Mouse (Mus musculus) yolk sac, embryonic 10.5 days (tissue): Measurements from ENCODE around the gene Gimap5.

ENCODE experiments used
- DNase-seq: peaks from one replicate; pipeline ENCODE4 v3.0.0-alpha.2; 2017; ENCODE audit warnings: low spot score

The Gimap5 gene

DNA sequence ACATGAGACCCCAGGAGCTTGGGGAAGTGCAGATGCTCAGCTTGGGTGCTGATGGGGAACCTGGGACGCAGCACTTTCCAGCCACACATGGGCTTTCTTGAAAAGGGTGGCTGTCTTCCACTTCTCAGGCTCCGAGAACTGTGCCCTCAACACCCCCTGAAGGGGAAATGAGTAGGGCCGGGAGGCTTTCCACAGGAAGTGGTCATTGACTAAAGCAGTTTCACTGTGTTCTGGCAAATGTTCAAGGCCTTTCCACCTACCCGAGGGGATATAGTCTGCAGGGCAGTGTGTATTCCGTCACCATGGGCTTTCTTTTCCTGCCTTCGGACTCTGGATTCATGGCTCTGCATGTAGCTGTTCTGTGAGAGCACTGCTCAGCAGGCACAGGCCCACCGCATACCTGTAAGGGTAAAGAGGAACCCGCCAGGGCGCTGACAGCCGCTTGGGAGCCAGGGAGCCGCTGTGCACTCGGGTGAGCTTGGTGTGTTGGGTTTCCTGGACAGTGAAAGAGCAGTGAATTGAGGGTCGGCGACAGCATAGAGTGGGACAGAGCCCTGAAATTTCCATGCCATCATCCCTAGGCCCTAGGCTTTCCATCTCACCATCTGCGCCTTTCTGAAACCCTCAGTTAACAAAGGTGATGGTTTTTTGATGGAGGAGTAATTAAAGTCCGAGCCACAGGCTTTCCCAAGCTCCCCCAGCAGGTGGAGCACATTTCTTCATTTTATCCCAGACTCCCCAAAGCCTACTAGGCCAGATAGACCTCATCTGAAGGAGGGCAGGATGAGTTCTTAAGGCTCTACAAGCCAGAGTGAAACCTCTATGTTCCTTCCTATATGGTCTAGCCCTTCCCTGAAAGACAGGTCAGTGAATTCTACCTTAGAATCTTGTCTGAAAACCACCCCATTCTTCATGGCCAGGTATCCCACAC lies at the start of gene Gimap5:
Gene Gimap5, plus strand, starts transcription at position 239 of the 931 bp plus-strand sequence.
- DNase-seq: no peak

DNA sequence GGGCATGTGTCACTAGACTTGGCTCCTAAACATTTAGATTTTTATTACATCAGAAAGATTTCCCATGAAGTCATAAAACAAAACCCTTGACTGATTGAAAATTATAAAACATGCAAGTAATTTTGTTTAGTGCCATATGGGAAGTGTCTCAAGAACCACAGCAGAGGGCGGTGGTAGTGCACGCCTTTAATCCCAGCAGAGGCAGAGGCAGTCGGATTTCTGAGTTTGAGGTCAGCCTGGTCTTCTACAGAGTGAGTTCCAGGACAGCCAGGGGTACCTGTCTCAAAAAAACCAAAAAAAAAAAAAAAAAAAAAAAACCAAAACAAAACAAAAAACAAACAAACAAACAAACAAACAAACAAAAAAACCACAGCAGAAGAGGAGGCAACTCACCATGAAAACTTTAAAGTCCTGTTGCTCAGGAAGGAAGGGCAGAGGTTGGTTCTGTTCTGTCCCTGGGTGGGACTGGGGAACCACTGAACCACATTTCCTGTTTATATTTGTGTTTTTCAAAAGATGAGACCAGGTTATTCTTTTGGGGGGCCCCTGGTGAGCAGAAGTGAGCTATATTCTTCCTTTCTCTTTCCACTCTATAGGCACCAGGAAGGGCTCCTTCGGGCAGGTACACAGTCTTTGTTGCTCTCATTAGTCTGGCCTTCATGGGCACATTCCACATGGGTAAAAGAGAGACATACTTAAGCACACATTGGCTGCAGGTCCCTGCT lies 49.0 kb upstream of the Gimap5 start:
- no peak for DNase-seq

DNA sequence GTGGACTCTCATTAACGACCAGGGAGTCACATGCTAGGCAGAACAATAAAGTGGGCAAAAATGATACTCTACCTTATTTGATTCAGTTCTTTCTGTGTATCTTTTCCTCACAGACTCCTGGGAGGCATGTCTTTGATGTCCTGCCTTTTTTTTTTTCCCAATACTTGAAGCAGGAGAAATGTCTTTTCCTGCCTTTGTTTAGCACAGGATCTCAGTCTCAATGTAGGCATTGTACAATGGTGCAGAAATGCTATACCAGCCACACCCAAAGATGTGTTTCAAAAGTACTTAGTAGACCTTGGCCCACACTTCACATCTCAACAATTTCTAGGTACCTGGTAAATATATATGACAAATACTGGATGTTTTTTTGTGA lies 48.5 kb upstream of the Gimap5 start:
- no peak for DNase-seq

DNA sequence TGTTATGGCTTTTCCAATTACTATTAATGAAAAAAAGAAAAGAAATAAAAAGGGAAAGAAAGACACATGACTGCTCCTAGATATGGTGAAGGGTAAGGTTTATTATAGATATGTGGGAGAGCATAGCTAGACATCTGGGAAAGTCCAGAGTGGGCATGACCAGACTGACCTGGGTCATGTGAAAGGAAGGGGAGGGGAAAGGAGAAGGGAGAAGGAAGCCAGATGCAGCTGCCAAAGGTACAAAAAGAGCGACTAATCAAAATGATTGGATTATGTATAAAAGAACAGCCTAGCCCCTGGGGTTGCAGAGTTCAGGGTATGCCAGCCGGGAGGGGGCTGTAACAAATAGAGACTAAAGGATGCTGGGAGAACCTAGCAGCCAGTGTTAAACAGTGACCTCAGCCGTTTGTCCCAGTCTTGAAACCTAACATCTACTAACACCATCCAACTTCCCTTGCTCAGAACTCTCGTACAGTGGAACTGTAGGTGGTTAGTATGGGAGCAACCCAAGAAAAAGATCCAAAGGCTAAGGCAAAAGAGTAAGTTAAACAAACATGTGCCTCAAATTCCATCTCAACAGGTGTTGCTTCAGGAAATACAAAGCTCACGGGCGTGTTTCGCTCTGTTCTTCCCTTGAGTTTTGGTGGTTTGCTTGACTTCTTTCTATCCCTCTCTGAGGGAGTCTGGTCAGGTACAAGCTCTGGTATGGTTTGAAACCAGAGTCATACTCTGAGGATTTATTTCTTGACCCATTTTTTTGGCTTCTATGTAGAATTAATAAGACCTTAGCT lies 47.7 kb upstream of the Gimap5 start:
- no peak for DNase-seq

DNA sequence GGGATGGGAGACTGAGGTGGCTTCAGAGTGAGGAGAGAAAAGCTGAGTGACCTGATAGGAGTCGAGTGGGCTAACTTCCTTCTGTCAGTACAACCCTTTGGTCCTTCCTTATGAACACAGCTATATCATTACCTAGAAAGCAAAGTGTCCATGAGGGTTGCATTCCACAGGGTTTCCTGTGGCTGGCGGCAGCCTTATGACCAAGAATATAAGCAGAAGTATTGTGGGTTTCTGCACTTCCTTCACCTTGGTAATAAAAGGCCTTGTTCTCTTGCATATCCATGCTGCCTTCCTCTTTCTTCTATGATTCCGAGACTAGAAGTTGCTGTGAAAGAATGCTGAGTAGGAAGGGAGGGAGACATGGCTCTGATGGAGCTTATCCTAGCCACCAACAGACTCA lies 47.1 kb upstream of the Gimap5 start:
- DNase-seq: no peak

DNA sequence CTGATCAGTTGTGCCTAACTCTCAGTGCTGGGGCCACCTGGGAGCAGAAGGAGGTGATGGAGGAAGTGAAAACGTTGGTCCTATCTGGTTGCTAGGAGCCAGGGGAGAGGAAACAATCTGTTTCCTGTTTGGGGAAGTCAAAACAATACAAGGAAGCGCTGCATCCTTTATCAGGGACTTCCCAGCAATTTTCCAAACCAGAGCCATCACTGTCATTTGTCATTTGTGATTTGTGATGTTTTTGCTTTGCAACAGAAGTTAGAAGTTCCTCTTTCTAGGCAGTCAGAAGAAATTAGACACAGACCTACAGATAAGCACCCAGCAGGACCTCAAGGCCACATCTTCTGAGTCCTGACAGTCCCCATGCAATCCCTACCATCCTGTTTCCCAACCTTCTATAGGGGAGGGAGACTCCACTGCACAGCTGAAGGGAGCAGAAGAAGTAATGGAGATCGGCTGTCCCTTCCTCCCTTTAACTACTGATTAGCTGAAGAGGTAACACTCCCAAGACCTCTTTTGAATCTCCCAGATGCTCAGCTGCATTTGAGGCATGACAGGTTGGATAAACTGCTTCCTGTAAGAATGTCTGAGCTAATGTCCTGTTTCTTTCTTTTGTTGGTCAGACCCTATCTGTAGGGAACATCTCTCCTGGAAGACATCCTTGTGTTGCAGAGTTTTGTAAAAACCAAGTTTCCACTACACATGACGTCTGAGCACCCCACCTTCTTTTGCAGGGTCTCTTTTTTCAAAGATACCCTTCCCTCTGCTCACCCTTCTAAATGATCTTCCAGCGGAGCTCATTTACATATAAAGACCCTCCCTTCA lies 45.5 kb upstream of the Gimap5 start:
- no peak for DNase-seq

DNA sequence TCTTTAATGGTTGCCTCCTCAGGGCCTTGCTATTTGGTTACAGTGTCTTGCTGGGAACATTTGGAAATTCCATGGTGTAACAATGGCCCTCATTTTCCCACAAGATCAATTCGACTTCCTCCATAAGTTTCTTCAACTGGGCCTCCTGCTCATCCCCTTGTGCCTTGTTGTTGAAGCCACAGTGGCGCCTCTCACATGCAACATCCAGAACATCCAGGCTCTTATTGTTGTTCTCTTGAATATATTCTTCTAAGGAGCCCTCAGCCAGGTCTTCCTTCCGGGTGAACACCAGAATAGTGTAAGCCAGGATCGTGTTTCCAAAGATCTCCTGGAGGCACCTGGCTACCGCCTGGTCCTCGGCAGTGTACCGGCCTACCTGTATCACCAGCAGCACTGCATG lies 43.9 kb upstream of the Gimap5 start:
- no peak for DNase-seq

DNA sequence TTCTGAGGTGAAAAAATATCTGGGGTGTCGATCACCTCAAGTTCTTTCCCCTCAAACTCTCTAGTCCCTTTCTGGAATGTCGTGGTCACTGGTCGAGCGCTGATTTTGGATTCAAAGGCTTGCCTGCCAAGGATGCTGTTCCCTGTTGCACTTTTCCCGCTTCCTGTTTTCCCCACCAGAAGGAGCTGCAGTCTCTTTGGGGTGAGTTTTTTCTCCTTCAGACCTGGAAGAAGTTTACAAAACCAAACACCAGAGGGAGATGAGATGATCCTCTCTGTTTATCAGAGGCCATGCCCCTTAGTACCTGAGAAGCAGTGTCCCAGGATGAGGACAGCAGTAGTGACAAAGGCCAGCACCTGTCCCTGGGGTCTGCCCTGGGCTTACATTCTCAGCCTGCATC lies 43.4 kb upstream of the Gimap5 start:
- no peak for DNase-seq

DNA sequence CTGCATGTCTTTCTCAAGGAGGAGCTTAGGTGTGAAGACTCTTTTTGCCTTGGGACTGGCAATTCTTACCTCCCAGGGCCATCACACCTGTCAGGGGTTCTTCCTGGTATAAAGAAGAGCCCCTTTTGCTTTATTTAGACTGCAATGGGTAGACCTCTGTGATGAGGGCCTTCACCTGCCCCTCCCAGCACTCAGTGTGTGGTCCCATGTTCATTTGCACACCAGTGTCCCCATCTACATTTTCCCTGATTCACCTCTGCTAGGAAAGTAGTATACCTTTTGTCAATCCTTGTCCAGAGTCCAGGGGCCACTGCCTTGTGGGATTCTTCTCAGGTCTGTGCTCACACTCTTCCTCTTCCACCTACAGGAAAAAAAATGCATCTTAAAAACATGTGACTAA lies 41.9 kb upstream of the Gimap5 start:
- DNase-seq: no peak

DNA sequence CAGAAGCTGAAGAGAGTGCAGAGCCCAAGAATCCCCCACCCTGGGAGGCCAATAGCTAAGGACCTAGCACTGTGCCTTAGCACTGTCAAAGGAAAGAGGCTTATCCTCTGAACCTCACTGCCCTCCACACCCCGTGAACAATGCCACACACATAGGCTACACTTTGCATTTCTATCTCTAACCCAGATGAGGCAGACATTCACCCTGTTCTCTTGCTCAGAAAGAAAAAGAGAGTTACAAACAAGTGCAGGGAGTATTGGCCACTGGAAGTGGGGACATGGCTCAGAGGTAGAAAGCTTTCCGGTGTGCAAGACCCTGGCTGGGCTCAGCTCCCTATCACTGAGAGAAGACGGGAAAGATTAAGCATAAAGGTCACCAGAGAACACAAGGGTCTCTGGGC lies 39.9 kb upstream of the Gimap5 start:
- DNase-seq: no peak

DNA sequence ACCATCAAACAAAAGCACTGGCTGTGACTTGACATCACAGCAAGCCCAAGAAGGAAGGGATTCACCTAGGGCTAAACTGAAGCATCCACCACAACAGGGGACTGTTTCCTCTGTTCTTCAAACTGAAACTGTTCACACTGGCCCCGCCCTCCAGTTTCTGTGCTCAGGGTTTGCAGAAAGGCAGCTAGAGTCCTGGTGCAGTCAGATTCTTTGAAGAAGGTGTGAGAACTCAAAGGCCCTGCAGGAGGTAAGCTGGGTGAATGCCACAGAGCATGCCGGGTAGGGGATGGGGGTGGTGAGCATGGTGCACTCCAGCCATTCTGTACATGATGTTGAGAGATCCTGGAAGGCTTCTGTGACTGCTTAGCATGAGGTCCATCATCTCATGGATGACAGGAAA lies 27.5 kb upstream of the Gimap5 start, which contains the start of the genes Gm28053 and Gimap7:
Gene Gm28053, plus strand, starts transcription at position 153 of the 400 bp plus-strand sequence.
Gene Gimap7, plus strand, starts transcription at position 167 of the 400 bp plus-strand sequence.
- DNase-seq: no peak

DNA sequence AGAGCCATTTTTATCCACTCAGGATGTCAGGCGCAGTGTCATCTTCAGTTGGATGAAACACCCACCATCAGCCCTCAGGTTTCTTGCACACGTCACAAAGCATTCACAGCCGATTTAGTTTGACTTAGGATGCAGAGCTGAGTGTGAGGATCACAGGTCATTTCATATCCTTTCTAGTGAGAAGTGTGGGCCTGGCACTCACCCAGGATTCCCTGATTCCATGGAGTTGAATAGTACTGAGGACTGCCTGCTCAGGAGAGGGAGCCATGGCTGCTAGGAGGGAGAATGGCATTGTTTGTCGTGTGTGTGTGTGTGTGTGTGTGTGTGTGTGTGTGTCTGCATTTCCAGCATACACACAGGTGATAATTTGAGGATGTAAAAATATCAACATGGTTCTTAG lies 25.7 kb upstream of the Gimap5 start:
- DNase-seq: no peak

DNA sequence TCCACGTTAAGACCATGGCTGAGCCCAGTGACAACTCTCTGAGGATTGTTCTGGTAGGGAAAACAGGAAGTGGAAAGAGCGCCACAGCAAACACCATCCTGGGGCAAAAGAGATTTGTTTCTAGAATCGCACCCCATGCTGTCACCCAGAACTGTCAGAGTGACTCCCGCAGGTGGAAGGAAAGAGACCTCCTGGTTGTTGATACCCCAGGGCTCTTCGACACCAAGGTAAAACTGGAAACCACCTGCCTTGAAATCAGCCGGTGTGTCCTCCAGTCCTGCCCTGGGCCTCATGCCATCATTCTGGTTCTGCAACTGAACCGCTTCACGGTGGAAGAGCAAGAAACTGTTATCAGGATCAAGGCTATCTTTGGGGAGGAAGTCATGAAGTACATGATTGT lies 22.5 kb upstream of the Gimap5 start:
- no peak for DNase-seq

DNA sequence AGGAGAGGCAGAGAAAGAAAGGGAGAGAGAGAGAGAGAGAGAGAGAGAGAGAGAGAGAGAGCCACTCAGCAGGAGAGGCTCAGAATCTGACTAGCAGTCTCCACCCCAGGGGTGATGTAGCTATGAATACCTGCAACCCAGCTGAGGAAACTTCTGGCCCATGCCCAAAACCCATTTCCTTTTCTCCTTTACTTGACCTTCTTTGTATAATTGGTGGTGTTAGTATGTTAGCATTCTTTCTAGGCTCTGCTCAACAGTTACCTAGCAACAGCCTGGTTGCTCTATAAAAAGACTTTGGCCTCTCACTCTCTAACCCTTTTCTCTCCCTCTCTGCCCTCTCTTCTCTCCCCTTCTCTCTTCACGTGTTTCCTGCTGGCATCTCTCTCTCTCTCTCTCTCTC lies 20.5 kb upstream of the Gimap5 start:
- no peak for DNase-seq

DNA sequence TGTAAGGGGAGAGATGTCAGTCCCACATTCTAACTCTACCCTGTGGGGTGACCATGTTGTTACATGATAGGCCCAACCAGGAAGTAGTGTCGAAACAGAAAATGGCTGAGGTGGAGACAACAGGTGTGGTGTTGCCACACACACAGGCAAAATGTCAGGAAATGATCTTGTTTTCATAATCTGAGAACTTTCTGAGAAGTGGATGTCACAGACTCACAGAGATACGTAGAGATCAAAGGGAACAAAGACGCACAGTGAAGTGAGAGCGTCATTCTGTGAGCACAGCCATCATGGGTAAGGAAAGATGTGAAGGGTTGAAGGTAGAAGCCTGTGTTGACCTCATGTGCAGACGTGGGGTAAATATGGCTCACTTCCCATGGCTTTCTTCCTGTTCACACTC lies 18.2 kb upstream of the Gimap5 start:
- DNase-seq: no peak

DNA sequence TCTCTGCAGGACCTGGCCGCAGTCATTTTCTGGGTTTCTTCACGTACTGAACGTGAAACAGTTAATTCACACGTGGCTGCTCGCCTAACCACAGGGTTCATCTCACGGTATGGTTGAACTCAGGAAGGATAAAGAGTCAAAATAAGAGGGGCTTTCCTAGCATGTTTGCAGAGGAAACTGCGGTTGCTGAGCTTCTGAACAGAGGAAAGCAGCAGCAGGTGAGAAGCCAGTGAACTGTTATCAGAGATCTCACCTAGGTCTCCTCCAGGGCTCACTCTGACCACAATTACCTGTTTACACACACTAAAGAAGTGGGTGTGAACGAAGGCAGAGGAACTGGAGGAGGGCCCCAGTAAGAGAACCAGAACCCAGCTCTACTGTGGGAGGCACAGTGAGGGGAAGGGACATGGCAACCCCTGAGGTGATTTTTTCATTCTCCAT lies 13.1 kb upstream of the Gimap5 start:
- no peak for DNase-seq

DNA sequence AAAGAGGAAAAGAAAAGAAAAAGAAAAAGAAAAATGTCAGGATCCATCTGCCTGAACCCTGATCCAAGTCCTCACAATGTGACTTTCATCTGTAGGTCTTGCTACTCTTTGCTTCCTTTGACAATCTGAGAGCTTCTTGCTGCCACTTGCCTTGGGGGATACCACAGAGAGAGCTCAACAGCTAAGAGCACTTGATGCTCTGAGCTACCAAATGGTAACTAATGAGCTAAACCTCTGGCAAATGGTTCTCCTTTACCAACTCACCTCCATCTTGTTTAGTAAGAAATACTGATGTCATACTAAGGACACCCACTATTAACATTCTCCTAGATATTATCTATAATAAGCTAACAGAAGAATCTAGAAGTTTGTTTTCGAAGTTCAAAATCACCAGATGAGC lies 12.3 kb upstream of the Gimap5 start:
- DNase-seq: no peak

DNA sequence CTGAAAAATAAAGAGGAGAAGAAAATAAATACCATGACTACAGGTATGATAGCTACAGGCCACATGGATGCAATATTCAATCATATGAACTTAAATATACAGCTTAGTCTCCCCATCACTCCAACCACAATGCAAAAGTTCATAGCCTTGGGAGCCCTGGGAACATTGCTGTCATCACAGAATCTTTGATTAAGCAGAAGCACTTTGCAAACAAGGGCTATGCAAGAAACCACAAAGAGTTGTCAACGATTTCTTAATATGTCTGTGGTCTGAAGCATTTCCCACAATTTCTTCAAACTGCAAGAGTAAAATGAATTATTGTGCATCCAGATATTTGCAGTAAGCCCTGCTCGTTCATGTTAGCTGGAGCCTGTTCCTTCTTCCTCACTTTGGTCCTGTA lies 8.9 kb upstream of the Gimap5 start:
- DNase-seq: no peak

DNA sequence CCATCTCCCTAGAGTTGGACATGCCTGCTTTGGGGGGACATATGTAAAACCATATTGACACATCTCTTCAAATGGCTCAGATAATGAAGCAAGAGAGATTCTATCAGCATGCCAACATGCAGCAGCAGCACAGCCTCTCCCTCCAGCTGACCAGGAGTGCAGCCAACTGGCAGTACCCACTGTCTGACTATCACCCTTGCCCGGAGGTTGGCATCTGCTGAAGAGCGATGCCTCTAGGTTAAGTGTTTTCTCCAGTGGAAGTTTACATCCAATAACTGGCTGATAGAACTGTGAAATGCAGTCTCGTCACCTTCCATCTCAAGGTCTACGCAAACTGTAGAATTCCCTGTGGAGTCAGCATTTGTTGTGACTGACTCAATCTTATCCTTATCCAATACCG lies 8.3 kb upstream of the Gimap5 start:
- DNase-seq: no peak

DNA sequence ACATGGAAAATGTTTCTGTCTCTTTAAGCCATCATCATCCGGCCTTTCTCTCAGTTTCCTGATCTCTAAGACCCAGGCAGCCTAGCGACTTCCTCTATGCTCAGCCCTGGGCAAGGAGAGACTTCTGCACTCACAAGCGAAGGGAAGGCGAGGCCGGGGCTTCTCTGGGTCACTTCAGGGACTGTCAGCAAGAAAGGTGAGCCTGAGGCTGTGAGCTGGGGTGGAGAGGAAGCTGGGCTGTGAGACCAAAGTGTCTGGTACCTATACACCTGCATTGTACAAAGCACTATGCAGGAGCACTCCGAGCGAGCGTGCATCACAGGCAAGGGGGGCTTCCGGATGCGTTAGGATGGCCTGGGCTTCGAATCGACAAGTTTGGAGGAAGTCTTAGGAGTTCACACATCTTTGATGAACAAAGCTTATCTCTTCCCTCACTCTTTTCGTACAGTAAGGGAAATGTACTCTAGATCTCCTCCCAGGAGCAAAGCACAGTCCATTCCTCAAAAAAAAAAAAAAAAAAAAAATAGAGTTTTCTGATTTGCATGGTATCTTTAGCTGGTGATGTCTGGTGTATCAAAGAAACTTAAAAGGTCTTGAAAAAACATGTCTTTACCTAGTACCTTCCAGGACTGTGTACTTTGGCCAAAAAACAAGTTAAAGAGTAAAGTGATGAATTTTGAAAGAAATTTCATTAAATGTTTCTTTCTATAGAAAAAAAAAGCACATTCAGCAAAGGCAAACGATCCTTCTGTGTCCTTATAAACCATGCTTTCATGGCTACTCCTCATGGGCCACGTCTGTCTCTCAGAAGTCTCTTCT lies 6.8 kb upstream of the Gimap5 start, which contains the start of gene Gimap1:
Gene Gimap1, plus strand, starts transcription at position 94 of the 819 bp plus-strand sequence.
- peak; percentile 52 for DNase-seq

DNA sequence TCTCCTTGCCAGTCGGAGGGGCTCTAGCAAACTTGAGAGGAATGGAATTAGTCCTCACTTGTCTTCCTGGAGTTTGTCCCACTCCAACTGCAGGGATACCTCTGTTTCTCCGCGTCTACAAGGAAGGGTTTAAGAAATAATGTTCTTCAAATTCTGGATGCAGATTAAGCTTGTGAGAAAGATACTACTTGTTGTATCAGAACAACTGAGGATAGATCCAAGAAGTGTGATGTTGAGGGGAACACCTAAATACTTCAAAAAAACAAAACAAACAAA lies 6.3 kb upstream of the Gimap5 start:
- DNase-seq: no peak
